Mouse (Mus musculus): ENCODE data around the gene Magi1.
"Not testable (repeated sequence)": the region's sequence is repeated elsewhere in the genome, so short reads cannot be mapped to it uniquely, and the experiment has no call there.

Gene Magi1

GRCm38 (mm10) chr6:94060621-94061213, 223.0 kb downstream of the Magi1 start:
- DNase-seq (ENCODE audit: low spot score) = no peak

- no peak for DNase-seq (ENCODE audit: low spot score)
These were observed 224.6 kb downstream of the Magi1 start for GRCm38 (mm10) chr6:94059090-94059489.

GRCm38 (mm10) chr6:94053920-94054319, 229.8 kb downstream of the Magi1 start:
- peak; percentile 73 for DNase-seq (ENCODE audit: low spot score)

GRCm38 (mm10) chr6:94045180-94045579, 238.5 kb downstream of the Magi1 start:
- no peak for DNase-seq (ENCODE audit: low spot score)

GRCm38 (mm10) chr6:94043461-94043860, 240.3 kb downstream of the Magi1 start:
- DNase-seq (ENCODE audit: low spot score) = no peak

GRCm38 (mm10) chr6:94040093-94040492, 243.6 kb downstream of the Magi1 start:
- no peak for DNase-seq (ENCODE audit: low spot score)

GRCm38 (mm10) chr6:94038897-94039296, 244.8 kb downstream of the Magi1 start:
- DNase-seq (ENCODE audit: low spot score) = no peak

- DNase-seq (ENCODE audit: low spot score) = no peak
These were observed 247.2 kb downstream of the Magi1 start for GRCm38 (mm10) chr6:94036554-94036953.

GRCm38 (mm10) chr6:94026361-94026760, 257.4 kb downstream of the Magi1 start:
- DNase-seq (ENCODE audit: low spot score) = no peak

GRCm38 (mm10) chr6:94022437-94022836, 261.3 kb downstream of the Magi1 start:
- no peak for DNase-seq (ENCODE audit: low spot score)

- no peak for DNase-seq (ENCODE audit: low spot score)
These were observed 262.3 kb downstream of the Magi1 start for GRCm38 (mm10) chr6:94021239-94021962.

GRCm38 (mm10) chr6:94020566-94020965, 263.2 kb downstream of the Magi1 start:
- no peak for DNase-seq (ENCODE audit: low spot score)

- DNase-seq (ENCODE audit: low spot score) = no peak
These were observed 263.8 kb downstream of the Magi1 start for GRCm38 (mm10) chr6:94019935-94020334.

- DNase-seq (ENCODE audit: low spot score) = no peak
These were observed 270.0 kb downstream of the Magi1 start for GRCm38 (mm10) chr6:94013761-94014160.

GRCm38 (mm10) chr6:94011947-94012346, 271.8 kb downstream of the Magi1 start:
- peak; percentile 66 for DNase-seq (ENCODE audit: low spot score)

GRCm38 (mm10) chr6:94011521-94011920, 272.2 kb downstream of the Magi1 start:
- no peak for DNase-seq (ENCODE audit: low spot score)

- DNase-seq (ENCODE audit: low spot score) = no peak
These were observed 275.1 kb downstream of the Magi1 start for GRCm38 (mm10) chr6:94008577-94008976.

- DNase-seq (ENCODE audit: low spot score) = not testable (repeated sequence)
These were observed 280.1 kb downstream of the Magi1 start for GRCm38 (mm10) chr6:94003586-94003985.

GRCm38 (mm10) chr6:93996841-93997485, 286.8 kb downstream of the Magi1 start:
- no peak for DNase-seq (ENCODE audit: low spot score)

GRCm38 (mm10) chr6:93987561-93987960, 296.2 kb downstream of the Magi1 start:
- no peak for DNase-seq (ENCODE audit: low spot score)

- peak; percentile 59 for DNase-seq (ENCODE audit: low spot score)
These were observed 298.6 kb downstream of the Magi1 start for GRCm38 (mm10) chr6:93985111-93985510.

GRCm38 (mm10) chr6:93983551-93983950, 300.2 kb downstream of the Magi1 start:
- DNase-seq (ENCODE audit: low spot score) = no peak

GRCm38 (mm10) chr6:93981211-93981610, 302.5 kb downstream of the Magi1 start:
- DNase-seq (ENCODE audit: low spot score) = no peak

Measured in embryo, embryonic 10 days (tissue).